Mouse (Mus musculus) bone marrow macrophage, adult 2 months (primary cell): ENCODE results near the gene 1110008P14Rik.

Experiments used
- CTCF ChIP-seq: IDR thresholded peaks from 2 replicates; pipeline ENCODE4 v1.5.1; 2012; ENCODE audit warnings: low read depth, mild to moderate bottlenecking, low read length, moderate library complexity
- POLR2A ChIP-seq: IDR thresholded peaks from 2 replicates; pipeline ENCODE4 v1.6.1; 2012; ENCODE audit warnings: mild to moderate bottlenecking, low read depth, low read length, borderline replicate concordance

- TF ChIP-seq CTCF (no peak), POLR2A (no peak)
Measured at GRCm38 (mm10) chr2:32332159-32332558, 49.6 kb downstream of the 1110008P14Rik start.
